21 mouse cellular contexts compared by ENCODE assay signal in the genomic region with DNA sequence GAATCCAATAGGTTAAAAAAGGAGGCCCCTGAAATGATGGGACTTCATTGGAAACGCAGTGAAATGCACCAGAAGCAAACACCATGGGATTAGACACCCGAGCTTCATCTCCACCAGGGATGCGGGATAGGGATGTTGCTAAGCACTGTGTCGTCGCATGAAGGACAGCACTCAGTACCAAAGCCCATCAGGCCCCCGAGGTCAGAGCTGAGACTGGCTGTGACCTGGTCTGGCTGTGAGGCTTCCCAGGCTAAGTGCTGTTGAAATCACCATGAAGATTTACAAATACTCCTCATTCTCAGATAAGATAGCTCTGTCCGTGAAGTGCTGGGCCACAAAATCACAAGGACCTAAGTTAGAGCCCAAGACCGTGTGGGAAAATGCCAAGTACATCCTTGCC.
DNase-seq lines count a peak whose midpoint lies in the region; ATAC-seq and TF ChIP-seq lines count a peak whose summit lies in the region.
"Had no signal": no experiment of that assay in that cellular context is flagged by ENCODE, and none has a peak within 500 bp of the region (broad histone marks: within the 10 kb centered on the region; RNA-seq: fewer than 3 reads in every experiment).

No protein-coding gene starts in this region.

- WGBS in intestine, embryonic 14.5 days: 56% methylated on average over 8 of the region's 8 CpGs
- 64% methylated on average over 8 of the region's 8 CpGs for WGBS in intestine, postnatal 0 days
- 81% methylated on average over 8 of the region's 8 CpGs for WGBS in midbrain, embryonic 10.5 days

- H3K36me3 ChIP-seq in intestine, embryonic 14.5 days (ENCODE audit: control insufficient read depth, insufficient read depth, low read length): no peaks in the 10 kb centered on the region
- no peaks in the 10 kb centered on the region for H3K36me3 ChIP-seq in intestine, postnatal 0 days (ENCODE audit: control insufficient read depth, insufficient read depth)
- no peaks in the 10 kb centered on the region for H3K36me3 ChIP-seq in midbrain, embryonic 10.5 days
- H3K36me3 ChIP-seq: embryonic facial prominence, embryonic 13.5 days; heart, embryonic 15.5 days; hindbrain, embryonic 10.5 days had no signal

- H3K27ac ChIP-seq in intestine, embryonic 14.5 days (ENCODE audit: low read depth): no peak overlapping the region
- no peak overlapping the region for H3K27ac ChIP-seq in intestine, postnatal 0 days (ENCODE audit: low read depth, low read length)
- no peak overlapping the region for H3K27ac ChIP-seq in midbrain, embryonic 10.5 days (replicated peaks)
- H3K27ac ChIP-seq: embryonic facial prominence, embryonic 13.5 days; forebrain, embryonic 13.5 days; gastrocnemius, adult 2 months; heart, embryonic 15.5 days; hindbrain, embryonic 10.5 days; hindbrain, embryonic 14.5 days had no signal

- no peaks in the 10 kb centered on the region for H3K4me1 ChIP-seq in intestine, embryonic 14.5 days (replicated peaks; ENCODE audit: control insufficient read depth, insufficient read depth, low read length)
- no peaks in the 10 kb centered on the region for H3K4me1 ChIP-seq in intestine, postnatal 0 days (replicated peaks; ENCODE audit: control insufficient read depth, insufficient read depth, low read length)
- H3K4me1 ChIP-seq in midbrain, embryonic 10.5 days: no peaks in the 10 kb centered on the region
- H3K4me1 ChIP-seq: forebrain, embryonic 13.5 days; heart, embryonic 15.5 days; hindbrain, embryonic 10.5 days had no signal

- no peaks in the 10 kb centered on the region for H3K9me3 ChIP-seq in intestine, embryonic 14.5 days (ENCODE audit: control insufficient read depth, low read length)
- no peaks in the 10 kb centered on the region for H3K9me3 ChIP-seq in intestine, postnatal 0 days (ENCODE audit: control insufficient read depth)
- H3K9me3 ChIP-seq in midbrain, embryonic 10.5 days (replicated peaks): no peaks in the 10 kb centered on the region
- H3K9me3 ChIP-seq: embryonic facial prominence, embryonic 13.5 days; forebrain, embryonic 13.5 days; heart, embryonic 15.5 days; hindbrain, embryonic 10.5 days had no signal

- no peak overlapping the region for H3K4me2 ChIP-seq in intestine, embryonic 14.5 days (ENCODE audit: low read length)
- H3K4me2 ChIP-seq in intestine, postnatal 0 days (replicated peaks; ENCODE audit: low read depth): no peak overlapping the region
- H3K4me2 ChIP-seq: embryonic facial prominence, embryonic 13.5 days; forebrain, embryonic 13.5 days; heart, embryonic 11.5 days; heart, embryonic 15.5 days; hindbrain, embryonic 14.5 days had no signal

- peak; percentile 37 for DNase-seq in intestine, embryonic 14.5 days (ENCODE audit: low spot score)
- peak; percentile 24 for DNase-seq in ovary, postnatal 36 days (ENCODE audit: low spot score)
- DNase-seq in ovary, postnatal 14 days (ENCODE audit: low spot score): no peak
- peak; percentile 9 for DNase-seq in urinary bladder, adult 2 months (ENCODE audit: low spot score)
- DNase-seq in urinary bladder, postnatal 10 days (ENCODE audit: low spot score): no peak
- DNase-seq in midbrain, embryonic 10.5 days (ENCODE audit: low spot score): no peak
- DNase-seq: adrenal gland, adult 2 months; adrenal gland, postnatal 25 days; cerebellum, adult 18-20 months; cerebellum, adult 9-11 months; cerebellum, postnatal 36 days; gastrocnemius, adult 2 months; gastrocnemius, postnatal 25 days; heart, postnatal 14 days had no signal

- H3K27me3 ChIP-seq in intestine, embryonic 14.5 days (replicated peaks; ENCODE audit: control insufficient read depth, insufficient read depth, low read length): no peaks in the 10 kb centered on the region
- H3K27me3 ChIP-seq in intestine, postnatal 0 days (replicated peaks; ENCODE audit: control insufficient read depth, insufficient read depth, low read length): no peaks in the 10 kb centered on the region
- H3K27me3 ChIP-seq in midbrain, embryonic 10.5 days (ENCODE audit: low read depth, poor library complexity, severe bottlenecking): no peaks in the 10 kb centered on the region
- H3K27me3 ChIP-seq: embryonic facial prominence, embryonic 13.5 days; forebrain, embryonic 13.5 days; heart, embryonic 15.5 days had no signal

- ATAC-seq in intestine, embryonic 14.5 days (replicated peaks; ENCODE audit: low FRiP score, low TSS enrichment, low read depth): no peak
- ATAC-seq in intestine, postnatal 0 days: no peak
- ATAC-seq: forebrain, embryonic 13.5 days had no signal

- TF ChIP-seq CTCF in intestine, postnatal 0 days (IDR thresholded peaks at IDR 0.05; ENCODE audit: low read depth): no peak

- H3K4me3 ChIP-seq in intestine, embryonic 14.5 days (ENCODE audit: low read depth, low read length): no peak overlapping the region
- no peak overlapping the region for H3K4me3 ChIP-seq in intestine, postnatal 0 days (ENCODE audit: low read depth, low read length)
- no peak overlapping the region for H3K4me3 ChIP-seq in midbrain, embryonic 10.5 days
- H3K4me3 ChIP-seq: embryonic facial prominence, embryonic 13.5 days; forebrain, embryonic 13.5 days; gastrocnemius, adult 2 months; heart, embryonic 15.5 days; hindbrain, embryonic 10.5 days had no signal

- no peak overlapping the region for H3K9ac ChIP-seq in intestine, embryonic 14.5 days (ENCODE audit: low read length)
- no peak overlapping the region for H3K9ac ChIP-seq in intestine, postnatal 0 days (ENCODE audit: low read depth, low read length)
- H3K9ac ChIP-seq: embryonic facial prominence, embryonic 13.5 days; forebrain, embryonic 13.5 days; heart, embryonic 15.5 days; hindbrain, embryonic 14.5 days had no signal

Comparison
In these comparisons a context has a peak if more than half of its experiments do, and no peak if none do; other contexts are left out.
1. DNase-seq: peak in intestine, embryonic 14.5 days (single experiment), ovary, postnatal 36 days (single experiment) and urinary bladder, adult 2 months (single experiment); none in ovary, postnatal 14 days (single experiment), urinary bladder, postnatal 10 days (single experiment) and midbrain, embryonic 10.5 days (single experiment).